Mouse (Mus musculus) MEL-GATA-1-ER (cell line): Measurements from ENCODE around the gene Phactr3.

Source experiments
- DNase-seq: peaks from one replicate; pipeline ENCODE4 v3.0.0-alpha.2; 2012; ENCODE audit warnings: low read depth; ENCODE audit errors: extremely low read depth

Gene Phactr3

DNA sequence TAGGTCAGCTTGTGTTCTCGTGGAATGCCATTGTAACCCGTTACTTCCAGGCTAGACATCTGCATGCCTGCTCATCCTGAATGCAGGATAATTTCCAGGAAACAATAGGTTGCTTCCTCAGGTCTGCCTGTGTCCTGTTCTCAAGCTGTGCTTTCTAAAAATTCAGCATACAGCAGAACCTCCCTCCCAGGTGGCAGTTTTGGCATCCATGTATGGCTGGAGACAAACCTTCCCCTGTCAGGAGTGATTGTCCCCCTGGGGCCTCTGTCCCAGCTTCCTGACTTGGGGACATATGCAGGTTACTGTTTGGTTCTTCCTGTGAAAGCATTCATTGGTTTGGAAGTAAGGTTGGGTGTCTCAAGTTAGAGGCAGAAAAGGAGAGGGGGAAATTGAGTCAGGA, 74.7 kb downstream of the Phactr3 start:
- DNase-seq = no peak

DNA sequence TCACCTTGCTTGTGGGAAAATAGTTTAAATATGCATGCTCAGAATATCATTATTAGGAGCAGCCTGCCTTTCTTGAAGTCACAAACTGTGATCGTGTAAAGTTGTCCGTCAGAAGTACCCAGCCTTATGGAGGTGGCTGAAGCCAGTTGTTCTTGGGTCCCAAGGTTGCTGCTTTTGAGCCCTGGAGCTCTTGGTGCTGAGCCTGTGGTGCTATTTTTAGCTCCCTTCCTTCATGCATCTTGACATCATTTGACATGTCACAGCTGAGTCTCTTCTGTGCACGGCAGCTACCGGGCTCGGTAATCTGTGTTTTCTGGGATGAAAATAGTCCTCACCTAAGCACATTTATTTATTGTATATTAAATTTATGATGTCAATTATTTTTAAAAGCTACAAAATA, 76.1 kb downstream of the Phactr3 start:
- no peak for DNase-seq

DNA sequence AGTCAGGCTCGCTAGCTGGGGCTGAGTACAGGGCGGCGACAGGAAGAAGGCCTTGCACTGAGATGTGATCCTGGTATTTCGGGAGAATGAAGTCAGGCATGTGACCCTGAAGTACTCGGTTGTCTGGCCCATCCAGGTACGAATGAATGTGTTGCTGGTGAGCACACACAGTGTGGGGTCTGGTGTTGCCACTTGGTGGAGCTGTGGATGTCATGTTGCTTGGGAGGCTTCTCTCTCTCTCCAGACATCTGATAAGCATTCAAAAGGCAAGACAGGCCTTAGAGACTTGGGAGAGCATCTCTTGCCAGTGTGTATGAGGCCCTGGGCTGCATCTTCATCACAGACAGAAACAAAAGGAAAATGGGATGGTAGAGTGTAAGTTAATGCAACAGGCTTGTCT, 77.3 kb downstream of the Phactr3 start:
- no peak for DNase-seq

DNA sequence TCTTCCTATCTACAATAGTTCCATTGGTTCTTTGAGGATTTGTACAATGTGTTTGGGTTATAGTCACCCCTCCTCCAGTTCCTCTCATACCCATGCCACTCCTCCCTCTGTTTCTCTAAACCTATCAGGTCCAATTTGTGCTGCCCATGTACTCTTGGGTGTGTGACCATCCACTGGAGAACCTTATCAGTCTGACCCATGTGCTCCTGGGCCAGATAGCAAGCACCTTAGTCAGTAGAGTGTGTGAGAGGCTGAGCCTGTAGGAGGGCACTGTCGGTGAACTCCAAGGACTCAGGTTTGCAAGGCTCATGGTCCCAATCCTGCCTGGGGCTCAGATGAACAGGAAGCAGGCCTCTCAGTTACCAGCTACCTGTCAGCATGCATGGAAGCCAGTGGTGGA, 78.8 kb downstream of the Phactr3 start:
- DNase-seq = no peak

DNA sequence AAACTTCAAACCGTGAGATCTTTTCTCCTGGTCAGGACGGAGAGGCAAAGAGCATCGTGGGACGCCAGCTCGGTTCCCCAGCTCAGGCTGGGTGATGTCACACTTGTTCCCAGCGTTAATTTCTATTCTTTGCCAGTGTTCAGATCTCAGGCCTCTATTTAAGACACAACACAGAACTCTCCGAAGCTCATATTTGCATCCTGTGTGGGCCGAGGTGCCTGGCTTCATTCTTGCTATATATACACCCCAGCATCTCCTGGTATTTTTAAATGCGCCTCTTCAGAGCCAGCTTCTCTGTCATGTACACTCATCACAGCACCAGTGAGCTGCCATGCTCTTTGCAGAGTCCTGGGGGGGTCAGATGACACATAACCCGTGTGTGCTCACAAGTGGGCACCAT, 85.7 kb downstream of the Phactr3 start:
- DNase-seq = no peak

DNA sequence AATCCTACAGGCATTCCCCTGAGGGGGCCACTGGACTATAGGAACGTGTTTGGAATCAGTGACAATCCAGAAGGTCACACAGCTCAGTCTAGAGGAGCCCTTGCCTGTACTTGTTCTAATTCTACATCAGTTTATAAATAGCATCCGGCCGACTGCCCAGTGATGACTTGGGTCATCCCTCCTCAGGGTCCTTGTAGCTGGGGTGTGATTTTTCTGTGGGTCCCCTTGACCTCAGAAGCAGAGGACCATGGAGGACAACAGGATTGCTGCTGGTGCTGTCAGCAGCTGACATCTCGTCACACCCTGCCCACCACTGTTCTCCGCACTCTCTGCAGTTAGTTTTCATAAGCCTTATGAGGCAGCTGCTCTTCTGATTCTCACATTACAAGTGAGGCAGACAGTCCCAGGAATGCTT, 89.4 kb downstream of the Phactr3 start:
- DNase-seq = no peak

DNA sequence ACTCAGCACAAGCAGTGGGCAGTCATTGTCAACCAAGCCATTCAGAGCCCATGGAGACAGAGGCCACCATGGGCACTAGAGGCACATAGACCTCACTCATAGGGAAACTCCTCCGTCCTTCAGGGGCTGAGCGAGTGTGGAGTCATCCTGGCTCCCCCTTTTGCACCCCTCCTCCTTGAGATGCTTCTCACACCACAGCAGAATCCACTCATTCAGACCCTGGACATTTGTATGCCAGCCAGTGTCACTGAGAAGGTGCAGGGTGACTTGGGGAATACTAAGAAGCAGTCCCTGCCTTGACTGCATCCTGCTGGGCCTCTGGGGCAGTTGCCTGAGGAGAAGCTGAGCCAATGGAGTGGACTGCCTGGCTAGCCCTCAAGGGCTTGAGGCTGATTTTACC, 95.1 kb downstream of the Phactr3 start:
- no peak for DNase-seq

DNA sequence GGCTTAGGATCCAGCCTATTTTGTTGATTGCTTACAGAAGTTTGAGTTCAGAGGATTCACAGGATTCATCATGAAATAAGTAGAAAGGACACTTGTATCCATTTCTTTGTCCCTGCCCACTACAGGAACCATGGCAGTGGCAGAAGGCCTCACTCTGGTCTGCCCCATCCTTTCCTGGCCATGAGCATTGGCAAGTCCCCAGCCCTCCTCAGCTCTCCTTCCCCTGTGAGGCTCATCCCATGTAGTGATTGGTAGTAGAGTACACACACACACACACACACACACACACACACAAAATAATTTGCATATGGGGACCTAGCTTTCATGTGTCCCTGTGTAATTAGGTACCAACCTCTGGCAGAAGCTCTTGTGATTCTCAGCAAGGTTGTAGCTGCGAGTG, 95.8 kb downstream of the Phactr3 start:
- DNase-seq = no peak

DNA sequence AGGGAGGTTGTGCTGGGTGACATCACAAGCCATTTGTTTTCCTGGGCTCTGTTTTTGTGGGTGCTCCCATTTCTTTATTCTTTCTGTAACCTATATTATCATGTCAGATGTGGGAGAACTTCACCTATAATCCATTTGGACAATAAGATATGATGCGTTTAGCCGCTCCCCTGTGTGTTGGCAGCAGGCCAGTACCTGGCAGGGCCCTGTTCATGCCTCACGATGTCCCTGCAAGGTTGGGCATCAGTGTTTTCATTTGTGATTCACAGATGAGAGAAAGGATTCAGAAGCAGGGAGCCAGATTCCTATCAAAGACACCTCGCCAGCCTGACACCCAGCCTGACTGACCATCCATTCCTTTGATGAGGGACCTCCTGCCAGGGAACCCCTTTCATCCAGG, 99.7 kb downstream of the Phactr3 start:
- DNase-seq = no peak

DNA sequence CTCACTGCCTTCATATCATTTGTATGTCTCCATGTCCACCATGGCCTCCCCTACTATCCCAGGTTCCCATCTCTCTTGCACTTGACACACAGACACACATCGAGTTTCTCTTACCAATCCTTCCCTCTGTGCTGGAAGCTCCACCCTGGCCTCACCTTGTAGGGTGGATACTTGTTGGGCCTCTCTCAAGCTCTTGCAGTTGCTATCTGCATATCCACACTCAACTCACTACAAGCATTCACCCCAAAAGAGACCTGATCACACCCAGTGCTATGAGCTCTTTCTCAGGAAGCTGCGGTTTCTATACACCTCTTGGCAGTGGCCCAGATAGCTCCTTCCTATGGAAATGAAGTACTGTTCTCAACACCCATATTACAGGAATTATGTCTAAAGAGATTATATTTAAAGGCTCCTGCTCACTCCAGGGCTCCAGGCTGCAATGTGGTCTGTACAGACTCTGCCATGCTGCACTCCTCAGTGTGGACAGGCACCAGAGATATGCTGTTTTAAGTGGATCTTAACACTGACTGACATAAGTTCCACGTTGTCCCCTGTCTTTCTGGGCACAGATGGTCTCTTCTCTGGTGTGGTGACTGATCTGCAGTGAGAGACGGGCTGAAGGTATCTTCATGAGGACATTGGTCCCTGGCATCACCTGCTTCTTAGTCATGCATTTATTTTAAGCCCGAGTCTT, 100.8 kb downstream of the Phactr3 start:
- no peak for DNase-seq

DNA sequence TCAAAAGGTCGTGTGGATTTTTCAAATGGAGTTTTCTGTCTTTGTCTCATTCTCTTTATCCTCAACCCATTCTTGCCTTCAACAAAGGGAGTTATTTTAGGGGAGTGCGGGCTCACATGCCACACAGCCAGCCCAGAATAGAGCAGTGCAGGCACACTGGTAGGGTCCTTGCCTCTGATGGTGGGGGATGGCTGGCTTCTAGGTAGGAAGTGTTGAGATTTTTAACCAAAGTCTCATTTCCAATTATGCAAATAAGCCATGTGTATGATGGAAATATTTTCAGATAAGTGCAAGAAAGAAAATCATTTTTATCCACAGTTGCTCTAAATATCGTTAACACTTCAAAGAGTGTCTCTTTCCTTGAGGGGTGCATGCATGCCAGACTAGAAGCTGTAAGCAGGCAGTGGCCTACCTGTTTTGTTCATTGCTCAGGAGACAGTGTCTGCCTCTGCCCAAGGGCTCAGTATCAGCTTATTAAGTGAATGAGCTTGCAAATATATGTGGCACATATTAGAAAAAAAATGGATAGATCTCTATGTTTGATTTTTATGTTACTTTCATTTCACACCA, 101.5 kb downstream of the Phactr3 start:
- DNase-seq = no peak

DNA sequence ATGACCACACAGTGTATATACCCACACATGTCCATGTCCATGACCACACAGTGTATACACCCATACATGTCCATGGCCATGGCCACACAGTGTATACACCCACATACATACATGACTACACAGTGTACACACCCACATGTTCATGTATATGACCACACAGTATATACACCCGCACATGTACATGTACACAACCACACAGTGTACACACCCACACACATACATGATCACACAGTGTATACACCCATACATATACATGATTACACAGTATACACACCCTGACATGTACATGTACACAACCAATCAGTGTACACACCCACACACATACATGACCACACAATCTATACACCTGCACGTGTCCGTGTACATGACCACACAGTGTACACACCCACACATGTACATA, 102.2 kb downstream of the Phactr3 start:
- no peak for DNase-seq

DNA sequence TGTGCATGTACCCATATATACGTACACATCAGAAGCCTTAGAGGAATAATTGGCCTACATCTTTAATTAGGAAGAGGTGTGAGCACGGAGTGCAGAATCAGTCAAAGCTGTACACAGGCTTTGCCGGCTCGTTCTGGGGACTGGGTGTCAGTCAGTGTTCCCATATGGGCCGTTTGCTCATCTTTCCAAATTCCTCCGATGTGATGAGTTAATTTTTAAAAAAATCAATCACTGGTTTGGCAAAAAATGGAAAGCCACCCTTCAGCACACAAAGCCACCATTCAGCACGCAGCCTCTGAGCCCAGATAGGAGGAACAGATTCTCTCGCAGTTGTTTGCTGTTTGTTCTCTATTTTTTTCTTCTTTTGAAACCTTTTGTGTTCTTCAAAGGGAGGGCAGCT, 110.5 kb downstream of the Phactr3 start:
- no peak for DNase-seq

DNA sequence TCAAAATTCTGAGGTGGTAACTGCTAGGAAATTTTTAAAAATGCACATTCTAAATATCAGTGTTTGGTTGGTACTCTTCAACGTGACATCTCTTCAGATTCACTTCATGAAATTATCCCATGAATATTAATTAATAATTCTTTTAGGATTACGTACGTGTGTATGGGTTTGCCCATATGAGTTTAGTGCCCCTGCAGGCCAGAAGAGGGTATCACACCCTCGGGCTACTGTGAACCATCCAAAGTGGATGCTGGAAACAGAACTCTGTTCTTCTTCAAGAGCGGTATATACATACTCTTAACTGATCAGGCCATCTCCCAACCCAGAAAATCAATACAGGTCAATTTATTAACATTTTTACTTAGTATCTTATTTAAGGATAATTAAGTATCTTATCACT, 114.7 kb downstream of the Phactr3 start:
- no peak for DNase-seq

DNA sequence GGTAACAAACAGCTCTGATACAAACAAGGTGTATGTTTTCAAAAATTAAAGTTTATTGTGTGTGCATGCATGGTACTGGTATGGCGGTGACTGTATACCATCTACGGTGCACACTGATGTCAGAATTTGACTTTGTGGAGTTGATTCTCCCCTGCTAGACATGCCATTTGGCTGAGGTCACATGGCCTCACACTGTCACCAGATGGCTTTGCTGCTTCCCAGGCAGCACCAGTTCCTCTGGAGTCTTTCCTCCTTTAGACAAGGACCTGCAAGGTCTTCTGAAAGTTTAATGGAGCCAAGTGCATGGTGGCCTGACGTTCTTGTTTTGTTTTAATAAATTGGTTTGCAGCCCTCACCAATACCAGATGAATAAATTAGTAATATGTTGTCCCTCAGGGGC, 118.3 kb downstream of the Phactr3 start:
- no peak for DNase-seq

DNA sequence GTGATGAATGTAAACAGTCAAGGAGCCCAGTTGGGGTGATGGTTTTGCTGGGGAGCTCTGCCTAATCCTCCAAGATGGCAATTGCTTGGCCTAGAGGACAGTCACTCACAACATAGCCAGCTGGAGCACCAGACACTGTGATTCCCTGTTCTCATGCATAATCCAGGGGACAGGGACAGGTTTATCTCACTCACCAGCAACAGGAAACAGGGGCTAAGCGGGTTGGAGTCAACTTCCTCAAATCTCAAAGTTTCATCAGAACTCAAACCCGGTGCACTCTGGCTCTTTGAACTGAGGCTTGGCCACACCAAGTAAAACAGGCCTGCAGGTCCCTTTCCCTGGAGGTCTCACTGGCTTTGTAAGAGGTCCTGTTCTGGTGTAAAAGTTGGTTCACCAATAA, 119.7 kb downstream of the Phactr3 start:
- no peak for DNase-seq

DNA sequence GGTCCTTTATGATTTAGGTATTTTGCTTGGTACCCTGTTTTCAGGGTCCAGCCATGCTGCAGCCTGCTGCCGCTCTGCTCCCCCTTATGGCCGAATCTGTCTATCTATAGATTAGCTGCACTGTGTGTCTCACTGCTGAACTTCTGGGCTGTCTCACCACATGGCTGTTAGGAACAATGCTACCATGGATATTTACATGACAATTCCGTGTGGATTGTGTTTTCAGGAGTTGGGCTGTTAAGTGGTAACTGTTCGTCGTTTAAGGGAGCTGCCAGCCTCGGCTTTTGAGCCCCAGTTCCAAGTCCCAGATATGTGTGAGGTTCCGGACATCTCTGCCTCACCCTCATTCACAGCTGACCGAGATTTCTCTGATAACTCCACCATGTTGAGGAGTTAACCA, 122.1 kb downstream of the Phactr3 start:
- no peak for DNase-seq

DNA sequence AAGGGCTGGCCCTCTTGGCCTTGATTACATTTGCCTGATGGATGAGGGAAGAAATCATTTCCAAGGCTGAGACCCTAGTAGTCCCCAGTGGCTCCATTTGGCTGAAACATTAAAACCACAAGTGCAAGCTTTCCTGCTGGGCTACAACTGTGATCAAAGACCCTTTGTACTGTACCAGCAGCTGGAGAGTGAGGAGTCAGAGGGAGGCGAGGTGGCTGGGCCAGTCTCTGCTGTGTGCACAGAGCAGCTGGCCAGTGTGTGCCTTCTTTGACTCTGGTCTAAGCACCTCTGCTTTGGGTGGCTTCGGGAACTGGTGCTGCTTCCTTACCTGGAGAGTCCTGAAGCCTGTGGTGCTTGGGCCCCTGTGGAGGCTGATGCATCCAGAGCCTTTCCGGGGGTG, 122.6 kb downstream of the Phactr3 start:
- DNase-seq = no peak

DNA sequence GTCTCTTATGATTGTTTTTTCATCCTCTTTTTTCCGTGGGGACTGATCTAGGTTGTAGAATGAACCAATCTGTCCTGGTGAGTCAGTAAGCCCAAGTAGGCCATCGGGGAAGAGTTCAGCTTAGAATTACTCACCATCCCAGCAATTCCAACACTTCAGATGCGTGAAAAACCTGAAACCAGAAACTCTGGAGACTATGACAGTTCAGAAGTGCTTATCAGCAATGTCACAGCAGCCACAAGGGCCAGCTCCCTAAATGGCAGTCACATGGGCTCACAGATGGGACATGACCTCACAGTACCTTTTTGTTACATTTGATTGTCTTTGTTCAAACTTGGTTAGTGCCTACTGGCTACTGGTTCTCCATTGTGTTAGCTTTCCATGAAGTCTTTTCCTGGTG, 124.2 kb downstream of the Phactr3 start:
- no peak for DNase-seq

DNA sequence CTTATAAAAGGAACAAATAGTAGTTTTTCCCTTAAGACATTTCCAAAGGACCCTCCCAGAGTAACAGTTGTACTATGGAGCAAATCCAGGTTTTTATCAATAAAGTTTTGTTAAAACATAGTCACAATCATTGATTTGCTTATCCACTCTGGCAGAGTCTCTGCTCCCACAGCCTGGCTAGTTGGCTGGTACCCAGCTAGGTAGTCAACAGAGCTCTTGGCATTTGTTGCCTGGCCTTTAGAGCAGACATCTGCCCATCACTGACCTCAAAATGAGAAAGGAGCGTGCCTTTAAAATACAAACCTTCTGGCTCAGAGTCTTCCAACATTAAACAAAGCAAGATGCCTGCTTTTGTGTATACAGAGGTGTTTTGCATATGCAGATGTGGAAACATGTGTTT, 126.1 kb downstream of the Phactr3 start:
- DNase-seq = no peak

DNA sequence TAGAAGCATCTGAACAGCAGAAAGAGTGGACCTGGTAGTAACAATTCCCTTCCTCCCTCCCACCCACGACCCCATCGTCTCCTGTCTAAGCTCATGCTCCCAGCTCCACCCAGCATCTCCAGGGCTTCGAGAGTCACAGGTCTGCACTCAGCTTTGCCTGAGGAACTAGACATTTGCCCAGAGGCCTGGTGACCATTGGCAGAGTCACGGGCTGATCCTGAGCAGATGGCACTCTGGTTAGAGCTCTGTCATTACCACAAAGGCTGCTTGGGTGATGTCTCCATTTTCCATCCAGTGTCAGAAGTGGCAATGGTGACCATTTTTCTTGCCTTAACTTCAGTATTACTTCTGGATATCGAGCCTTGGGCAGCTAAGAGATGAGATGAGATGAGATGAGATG, 127.1 kb downstream of the Phactr3 start:
- no peak for DNase-seq

DNA sequence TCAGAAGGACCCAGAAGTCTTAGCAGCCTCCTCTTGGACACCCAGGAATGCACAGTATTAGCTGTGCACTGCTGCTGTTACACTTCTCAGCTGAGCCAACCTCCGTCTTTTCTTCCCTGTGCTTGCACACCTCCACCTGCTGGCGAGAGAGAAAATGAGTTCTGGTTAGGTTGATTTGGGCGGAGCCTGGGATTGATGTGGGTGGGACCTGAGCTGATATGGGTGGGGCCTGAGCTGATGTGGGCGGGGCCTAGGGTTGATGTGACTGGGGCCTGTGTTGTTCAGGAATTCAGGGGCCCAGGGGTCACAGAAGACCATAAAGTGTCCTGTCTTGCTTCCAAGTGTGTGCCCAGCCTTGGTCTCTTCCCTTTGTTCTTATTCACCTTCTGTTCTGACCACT, 128.0 kb downstream of the Phactr3 start:
- DNase-seq = no peak

DNA sequence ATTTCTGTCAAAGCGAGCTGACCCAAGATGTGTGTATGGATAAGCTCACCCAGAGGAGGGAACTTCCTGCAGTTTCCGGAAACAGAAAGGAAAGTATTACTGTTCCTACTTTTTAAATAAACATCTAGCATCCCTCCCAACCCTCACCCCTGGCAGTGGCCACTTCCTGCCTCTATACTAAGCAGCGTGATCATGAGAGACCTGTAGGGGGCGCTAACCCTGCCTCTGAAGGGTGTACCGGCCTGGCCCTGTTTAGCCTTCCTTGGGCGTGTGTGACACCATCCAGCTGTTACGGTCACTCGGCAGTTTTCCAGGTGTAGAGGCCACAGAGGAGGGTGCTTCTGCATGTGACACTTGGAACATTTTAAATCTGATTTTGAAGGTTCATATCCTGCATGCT, 128.5 kb downstream of the Phactr3 start:
- DNase-seq = no peak
